Mouse (Mus musculus): ENCODE results near the gene Prim2.
A peak's percentile ranks its signal among the peaks of the same experiment; 100 is the strongest.

The Prim2 gene

DNA sequence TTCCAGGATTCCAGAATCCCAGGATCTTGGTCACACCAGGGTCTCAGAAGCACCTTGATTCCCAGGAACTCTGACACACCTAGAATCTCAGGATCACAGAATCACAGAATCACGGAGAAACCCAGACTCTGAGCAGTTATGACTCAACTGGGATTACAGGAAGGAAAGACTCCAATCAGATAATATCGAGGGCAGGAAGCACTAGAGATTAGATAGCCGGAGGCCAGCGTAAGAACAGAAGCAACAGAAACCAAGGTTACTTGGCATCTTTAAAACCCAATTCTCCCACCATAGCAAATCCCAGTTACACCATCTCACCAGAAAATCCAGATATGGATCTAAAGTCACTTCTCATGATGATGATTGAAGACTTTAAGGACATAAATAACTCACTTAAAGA lies 113.0 kb downstream of the Prim2 start:
- no peak for DNase-seq (ENCODE audit: low spot score in 2 of 2)

- DNase-seq (ENCODE audit: low spot score in 2 of 2) = no peak
These were observed 114.0 kb downstream of the Prim2 start for GRCm38 (mm10) chr1:33555626-33556025.

- peak in 1 of 2 experiments; percentile 31 for DNase-seq (ENCODE audit: low spot score in 2 of 2)
These were observed 118.2 kb downstream of the Prim2 start for GRCm38 (mm10) chr1:33551350-33551749.

DNA sequence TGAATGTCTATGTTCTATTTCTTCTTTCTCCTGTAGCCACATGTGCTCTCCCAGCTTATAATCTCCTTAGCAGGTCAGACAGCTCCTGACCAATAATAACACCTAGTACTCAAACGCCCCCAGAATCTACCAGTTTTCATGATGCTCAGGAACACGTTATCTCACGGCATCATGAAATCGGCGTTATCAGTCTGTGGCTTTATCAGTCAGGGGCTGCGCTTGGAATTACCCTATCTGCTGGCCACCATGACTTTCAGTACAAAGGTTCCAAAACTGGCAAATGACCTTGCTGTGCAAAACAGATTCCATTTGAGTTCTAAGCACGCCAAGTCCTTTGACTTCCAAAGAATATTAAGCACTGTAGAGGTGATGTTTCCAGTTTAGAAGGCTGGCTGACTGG lies 127.9 kb downstream of the Prim2 start:
- DNase-seq (ENCODE audit: low spot score in 2 of 2) = no peak

DNA sequence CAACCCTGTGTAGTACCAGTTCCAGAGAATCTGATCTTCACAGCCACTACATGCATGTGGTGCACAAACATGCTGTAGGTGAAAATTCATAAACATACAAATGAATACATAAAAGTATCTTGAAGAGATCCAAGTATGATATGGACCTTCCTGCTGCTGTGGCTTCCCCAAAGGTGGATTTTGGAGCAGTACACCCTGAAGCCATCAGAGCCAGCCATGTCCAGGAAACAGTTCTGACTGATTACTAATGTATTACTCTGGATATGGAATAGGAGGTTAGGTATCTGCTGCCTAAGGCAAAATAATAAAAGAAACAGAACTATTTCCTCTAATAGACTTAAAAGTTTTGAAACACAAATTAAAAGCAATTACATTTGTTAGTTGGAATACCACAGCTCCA lies 131.6 kb downstream of the Prim2 start:
- no peak for DNase-seq (ENCODE audit: low spot score in 2 of 2)

GRCm38 (mm10) chr1:33536272-33537004 lies 133.2 kb downstream of the Prim2 start:
- peak in 1 of 2 experiments; percentile 37 for DNase-seq (ENCODE audit: low spot score in 2 of 2)

GRCm38 (mm10) chr1:33535140-33535686 lies 134.4 kb downstream of the Prim2 start:
- DNase-seq (ENCODE audit: low spot score in 2 of 2) = no peak

DNA sequence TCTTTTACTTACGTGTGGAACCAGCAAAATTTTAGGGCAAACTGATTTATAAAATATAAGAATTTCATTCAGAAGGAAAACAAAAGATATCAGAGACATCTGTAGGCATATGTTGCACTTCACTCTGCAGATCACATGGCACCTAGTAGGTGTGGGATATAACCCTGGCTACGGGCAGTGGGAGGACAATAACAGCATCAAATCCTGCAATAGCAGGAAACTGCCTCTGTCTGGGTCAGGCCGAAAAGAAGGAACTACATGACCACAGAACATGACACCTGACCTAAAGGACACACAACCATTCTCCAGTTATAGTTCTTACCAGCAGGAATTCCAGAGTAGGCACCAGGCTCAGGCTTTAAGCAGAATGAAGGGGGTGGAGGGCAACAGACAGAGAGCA lies 137.7 kb downstream of the Prim2 start:
- no peak for DNase-seq (ENCODE audit: low spot score in 2 of 2)

GRCm38 (mm10) chr1:33531097-33531856 lies 138.3 kb downstream of the Prim2 start:
- DNase-seq (ENCODE audit: low spot score in 2 of 2) = no peak

DNA sequence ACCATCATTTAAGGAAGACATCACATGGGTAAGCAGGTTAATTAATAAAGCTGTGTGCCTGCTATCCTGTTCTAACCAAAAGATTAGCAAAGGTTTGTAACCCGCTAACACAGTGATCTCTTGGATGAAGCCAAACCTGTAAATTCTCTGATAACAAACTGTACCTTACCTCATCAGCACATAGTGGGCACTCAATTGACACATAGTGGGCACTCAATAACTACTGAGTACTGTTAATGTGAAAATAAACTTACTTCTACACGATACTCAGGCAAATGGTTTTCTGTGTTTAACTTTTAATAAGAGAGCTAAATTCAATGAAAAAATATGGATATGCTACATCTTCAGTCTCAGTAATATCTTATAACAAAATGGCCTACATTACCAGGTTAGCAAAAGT lies 139.1 kb downstream of the Prim2 start:
- DNase-seq (ENCODE audit: low spot score in 2 of 2) = no peak

- no peak for DNase-seq (ENCODE audit: low spot score in 2 of 2)
These were observed 139.9 kb downstream of the Prim2 start for GRCm38 (mm10) chr1:33529543-33530232.

DNA sequence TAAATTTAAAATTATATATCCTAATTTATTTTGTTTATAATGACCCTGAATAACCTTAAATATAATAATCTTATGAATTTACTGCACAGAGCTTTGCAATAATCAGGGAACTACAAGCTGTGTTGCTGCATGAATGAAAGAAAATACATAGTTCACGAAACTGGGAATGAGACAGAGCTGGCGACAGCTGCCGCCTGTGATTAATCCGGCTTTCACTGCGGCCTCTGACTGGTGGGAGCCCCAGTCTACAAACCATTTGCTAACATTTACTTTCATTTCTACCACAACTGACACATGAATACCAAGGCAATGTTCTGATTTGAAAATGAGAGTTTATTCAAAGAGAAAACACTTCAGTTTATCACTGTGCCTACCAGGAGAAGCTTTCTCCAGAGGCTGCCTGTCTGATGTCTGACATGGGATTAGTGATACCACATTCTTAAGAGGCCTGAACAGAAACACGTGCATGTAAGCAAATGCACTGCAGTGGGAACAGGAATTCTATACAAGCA lies 142.2 kb downstream of the Prim2 start:
- DNase-seq (ENCODE audit: low spot score in 2 of 2) = no peak

GRCm38 (mm10) chr1:33523223-33523622 lies 146.4 kb downstream of the Prim2 start:
- no peak for DNase-seq (ENCODE audit: low spot score in 2 of 2)

DNA sequence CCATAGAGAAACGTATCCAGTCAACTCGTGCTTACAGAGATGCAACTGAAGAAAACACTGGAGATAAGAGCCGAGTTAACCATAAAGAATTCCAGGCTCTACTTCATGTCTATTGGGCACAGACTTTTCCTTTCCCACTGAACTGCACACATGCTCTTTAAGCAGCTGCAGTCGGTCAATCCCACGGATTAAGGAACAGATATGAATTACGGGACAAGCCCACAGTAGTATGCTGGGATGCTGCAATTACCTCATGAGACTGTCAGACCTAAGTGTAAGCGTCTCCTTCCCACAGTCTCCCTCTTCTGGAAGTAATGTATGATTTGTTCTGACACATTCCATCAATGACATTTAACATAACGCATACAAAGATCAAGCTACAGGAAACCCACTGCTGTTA lies 154.5 kb downstream of the Prim2 start:
- no peak for DNase-seq (ENCODE audit: low spot score in 2 of 2)

- no peak for DNase-seq (ENCODE audit: low spot score in 2 of 2)
These were observed 158.3 kb downstream of the Prim2 start for GRCm38 (mm10) chr1:33511310-33511709.

- DNase-seq (ENCODE audit: low spot score in 2 of 2) = no peak
These were observed 165.2 kb downstream of the Prim2 start for GRCm38 (mm10) chr1:33504371-33504770.

DNA sequence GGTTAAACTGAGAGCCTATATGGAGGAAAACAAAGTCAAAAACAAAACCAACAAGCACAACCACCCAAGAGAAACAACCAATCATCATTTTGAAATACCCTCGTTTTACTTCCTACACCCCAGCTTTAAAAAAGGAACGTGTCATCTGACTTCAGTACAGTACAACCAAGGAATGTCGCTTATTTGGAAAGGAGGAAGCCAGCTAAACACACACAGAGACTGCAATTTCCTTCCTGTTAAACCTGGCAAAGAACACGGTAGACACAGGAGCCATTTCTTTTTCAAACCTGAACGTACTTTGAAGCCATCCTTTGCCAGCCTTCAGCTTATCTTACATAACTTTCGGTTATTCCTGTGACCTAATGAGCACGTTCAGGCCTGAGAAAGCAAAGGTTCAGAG lies 166.7 kb downstream of the Prim2 start:
- DNase-seq (ENCODE audit: low spot score in 2 of 2) = no peak

GRCm38 (mm10) chr1:33502298-33502697 lies 167.3 kb downstream of the Prim2 start:
- DNase-seq (ENCODE audit: low spot score in 2 of 2) = no peak

DNA sequence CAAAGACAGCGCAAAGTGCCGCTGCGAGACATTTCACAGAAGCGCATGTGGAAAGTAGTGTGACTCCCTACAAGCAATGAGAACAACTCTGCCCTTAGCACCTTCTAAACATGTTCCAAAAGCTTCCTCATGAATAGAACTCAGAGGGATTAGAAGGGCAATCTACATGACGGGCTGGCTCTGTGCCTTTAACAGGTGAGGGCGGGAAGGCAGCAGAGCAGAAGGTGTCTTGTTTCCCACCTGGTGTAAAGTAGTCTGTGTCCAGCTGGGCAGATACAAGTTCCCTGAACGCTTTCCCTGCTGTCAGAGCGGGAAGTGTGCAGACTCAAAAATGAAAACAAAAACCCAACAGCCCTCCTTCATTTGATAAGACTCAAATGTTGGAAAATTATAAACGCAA lies 169.5 kb downstream of the Prim2 start:
- DNase-seq (ENCODE audit: low spot score in 2 of 2) = no peak

DNA sequence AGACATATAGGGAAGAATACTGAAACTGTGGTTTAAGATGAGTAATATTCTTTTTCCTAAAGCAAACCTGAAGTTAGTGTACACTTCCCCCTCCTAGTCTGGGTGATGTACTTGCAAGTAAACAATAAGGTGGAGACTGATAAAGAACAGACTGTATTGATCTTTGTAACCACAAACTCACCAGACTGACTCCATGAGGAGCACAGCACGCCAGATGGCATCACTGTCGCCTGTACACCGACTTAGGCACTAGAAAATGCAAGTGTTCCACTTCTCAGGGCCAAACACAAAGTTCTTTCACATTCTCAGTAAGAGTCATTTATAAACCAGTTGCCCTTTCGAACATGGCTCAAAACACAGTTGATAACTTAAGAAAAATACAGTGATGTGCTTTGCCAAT lies 170.0 kb downstream of the Prim2 start:
- DNase-seq (ENCODE audit: low spot score in 2 of 2) = no peak

GRCm38 (mm10) chr1:33496128-33496527 lies 173.5 kb downstream of the Prim2 start:
- DNase-seq (ENCODE audit: low spot score in 2 of 2) = no peak

- DNase-seq (ENCODE audit: low spot score in 2 of 2) = no peak
These were observed 174.0 kb downstream of the Prim2 start for GRCm38 (mm10) chr1:33495586-33495985.
